Mouse (Mus musculus) layer of hippocampus, adult 9-11 months (tissue): ENCODE data around the gene Synrg.

Source experiments
- DNase-seq: peaks from one replicate; pipeline ENCODE4 v3.0.0; 2022

The Synrg gene

DNA sequence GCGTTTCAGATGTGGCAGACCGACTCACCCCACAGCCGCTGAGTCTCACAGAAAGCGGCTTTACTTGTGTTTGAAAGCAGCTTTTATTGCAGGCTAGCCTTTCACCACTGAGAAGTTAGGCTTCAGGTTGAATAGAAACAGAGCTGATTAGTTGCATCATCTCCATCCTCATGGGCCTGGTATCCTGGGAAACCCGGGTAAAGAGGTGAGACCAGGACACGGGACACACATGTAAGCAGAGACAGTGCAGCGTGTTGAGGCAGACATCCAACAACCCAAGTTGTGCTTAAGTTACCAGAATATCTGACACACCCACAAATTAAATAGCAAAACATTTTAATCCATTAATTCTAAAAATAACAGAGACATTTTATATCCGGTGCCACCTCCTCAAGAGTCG lies 114.4 kb downstream of the Synrg start:
- no peak for DNase-seq

DNA sequence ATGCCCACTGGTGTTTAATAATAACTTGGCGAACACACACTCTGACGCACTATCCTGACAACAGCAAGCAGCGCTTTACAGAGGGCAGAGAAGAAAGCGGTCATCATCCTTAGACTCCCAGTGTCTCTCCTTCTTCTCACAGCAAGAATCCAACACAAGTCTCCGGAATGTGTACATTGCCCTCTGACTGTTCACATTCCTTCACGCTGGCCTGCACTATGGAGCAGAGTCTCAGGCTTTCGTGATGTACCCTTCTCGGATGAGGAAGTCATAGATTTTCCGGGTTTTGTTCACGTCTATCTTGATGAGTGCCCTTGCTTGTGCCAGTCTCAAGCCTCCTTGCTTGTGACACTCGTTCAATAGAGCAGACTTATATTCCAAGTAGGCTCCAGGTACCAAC lies 115.1 kb downstream of the Synrg start:
- no peak for DNase-seq

- DNase-seq, result no peak
Measured at GRCm38 (mm10) chr11:84079887-84080286, 115.7 kb downstream of the Synrg start.

DNA sequence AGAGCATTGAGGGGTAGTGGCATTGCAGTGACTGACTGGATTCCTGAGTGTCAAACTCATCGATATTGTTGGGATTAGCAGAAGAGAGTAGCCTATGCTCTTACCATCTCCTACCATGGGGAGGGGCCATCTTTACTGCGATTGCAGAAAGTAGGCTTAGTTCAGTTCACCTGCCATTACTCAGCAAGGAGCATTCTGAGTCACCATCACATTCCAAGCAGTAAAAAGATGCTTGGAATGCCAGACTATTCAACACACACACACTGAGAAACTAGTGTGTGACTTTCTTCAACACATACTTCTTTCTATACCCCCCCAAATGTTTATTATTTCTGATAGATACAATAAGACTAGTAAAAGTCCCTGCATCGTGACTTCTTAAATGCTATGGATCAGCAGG lies 116.1 kb downstream of the Synrg start:
- DNase-seq, result no peak

GRCm38 (mm10) chr11:84081901-84082300 lies 117.7 kb downstream of the Synrg start:
- DNase-seq, result no peak

- DNase-seq, result no peak
Measured at GRCm38 (mm10) chr11:84090572-84090971, 126.3 kb downstream of the Synrg start.
